Mouse (Mus musculus) kidney, postnatal 4 days (tissue): Measurements from ENCODE around the gene Flrt2.
"Not testable (repeated sequence)": the region's sequence is repeated elsewhere in the genome, so short reads cannot be mapped to it uniquely, and the experiment has no call there.

Source experiments
- DNase-seq, 2 experiments: peaks; one replicate each; pipeline ENCODE4 v3.0.0; 2021; ENCODE audit warnings: mixed read lengths in 2 of 2

Gene Flrt2

GRCm38 (mm10) chr12:95691961-95692767, at the start of gene Flrt2:
Gene Flrt2 (plus strand): TSS chr12:95692226.
- peak; percentile 68 to 77 for DNase-seq

GRCm38 (mm10) chr12:95642226-95642625, 49.8 kb upstream of the Flrt2 start:
- DNase-seq, result no peak

GRCm38 (mm10) chr12:95647179-95647578, 44.8 kb upstream of the Flrt2 start:
- not testable (repeated sequence) for DNase-seq

- no peak for DNase-seq
These were observed 39.6 kb upstream of the Flrt2 start for GRCm38 (mm10) chr12:95652172-95653156.

GRCm38 (mm10) chr12:95656594-95656993, 35.4 kb upstream of the Flrt2 start:
- DNase-seq, result no peak

GRCm38 (mm10) chr12:95667296-95667695, 24.7 kb upstream of the Flrt2 start:
- DNase-seq, result no peak

- DNase-seq, result no peak
These were observed 16.3 kb upstream of the Flrt2 start for GRCm38 (mm10) chr12:95675711-95676110.

- DNase-seq, result peak; percentile 37 to 51
These were observed 1.2 kb upstream of the Flrt2 start for GRCm38 (mm10) chr12:95690819-95691218.

- peak; percentile 21 to 39 for DNase-seq
These were observed 1.1 kb downstream of the Flrt2 start for GRCm38 (mm10) chr12:95692948-95693650.

- DNase-seq, result peak; percentile 67 to 80
These were observed 1.8 kb downstream of the Flrt2 start for GRCm38 (mm10) chr12:95693651-95694471.

GRCm38 (mm10) chr12:95694507-95694906, 2.5 kb downstream of the Flrt2 start:
- no peak for DNase-seq

GRCm38 (mm10) chr12:95694991-95695833, 3.2 kb downstream of the Flrt2 start:
- peak; percentile 84 to 91 for DNase-seq

- no peak for DNase-seq
These were observed 4.0 kb downstream of the Flrt2 start for GRCm38 (mm10) chr12:95695834-95696521.

- peak; percentile 14 to 33 for DNase-seq
These were observed 4.5 kb downstream of the Flrt2 start for GRCm38 (mm10) chr12:95696522-95697025.

GRCm38 (mm10) chr12:95698556-95698955, 6.5 kb downstream of the Flrt2 start:
- DNase-seq, result no peak

GRCm38 (mm10) chr12:95700746-95701145, 8.7 kb downstream of the Flrt2 start:
- no peak for DNase-seq

- peak in 1 of 2 experiments; percentile 3 for DNase-seq
These were observed 9.6 kb downstream of the Flrt2 start for GRCm38 (mm10) chr12:95701580-95701979.

- no peak for DNase-seq
These were observed 13.0 kb downstream of the Flrt2 start for GRCm38 (mm10) chr12:95705006-95705405.

- no peak for DNase-seq
These were observed 31.2 kb downstream of the Flrt2 start for GRCm38 (mm10) chr12:95723265-95723664.

- no peak for DNase-seq
These were observed 42.0 kb downstream of the Flrt2 start for GRCm38 (mm10) chr12:95734075-95734474.
